Mouse (Mus musculus) embryonic fibroblast, embryonic 13.5 days (primary cell): ENCODE measurements at regions not wholly inside any gene's neighbourhood (a gene's known extent, or its start where the extent isn't known, plus 50 kb on each side); places are given as distances from the start of the nearest gene placed in this dataset.

ENCODE experiments used
- CTCF ChIP-seq: IDR thresholded peaks from 2 replicates; pipeline ENCODE4 v1.5.1; 2011; ENCODE audit warnings: mild to moderate bottlenecking, control low read depth, low read length, moderate library complexity, borderline replicate concordance; ENCODE audit not compliant: insufficient read depth
- POLR2A ChIP-seq: IDR thresholded peaks from 2 replicates; pipeline ENCODE4 v1.6.1; 2011; ENCODE audit warnings: low read depth, mild to moderate bottlenecking, control low read depth, low read length, moderate library complexity

DNA sequence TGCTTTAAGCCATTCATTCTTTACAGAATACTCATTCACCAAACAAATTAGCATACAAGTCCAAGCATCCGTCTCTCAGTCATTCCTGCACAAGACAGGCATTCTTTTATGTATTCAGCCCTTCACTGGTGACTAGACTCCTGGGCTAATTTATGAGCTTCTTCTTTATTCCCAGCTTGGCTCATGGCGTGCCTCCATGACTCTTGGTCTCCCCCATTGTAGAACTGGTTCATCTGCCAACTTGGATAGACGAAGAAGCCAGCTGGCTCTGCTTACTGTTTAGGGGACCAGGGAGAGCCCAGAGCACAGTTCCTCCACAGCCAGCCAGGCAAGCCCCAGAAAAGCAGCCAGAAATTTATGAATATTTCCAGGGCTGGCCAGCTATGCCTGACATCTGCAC is 421.2 kb upstream of the N6amt1 start:
- TF ChIP-seq CTCF, result no peak
- TF ChIP-seq POLR2A, result no peak
